Mouse (Mus musculus) ES-E14 (cell line): ENCODE measurements around the gene Arhgef11.

ENCODE experiments used
- CHD2 ChIP-seq: IDR thresholded peaks from 2 replicates; pipeline ENCODE4 v1.6.1; 2014; ENCODE audit warnings: mild to moderate bottlenecking, low read depth, low read length, inconsistent platforms
- MAFK ChIP-seq: IDR thresholded peaks from 2 replicates; pipeline ENCODE4 v1.6.1; 2014; ENCODE audit warnings: mild to moderate bottlenecking, low read depth, low read length, inconsistent platforms; ENCODE audit not compliant: insufficient read depth
- ZC3H11A ChIP-seq: IDR thresholded peaks from 2 replicates; pipeline ENCODE4 v1.6.1; 2012; ENCODE audit warnings: low read depth, mild to moderate bottlenecking, inconsistent platforms, low read length, borderline replicate concordance
- ZNF384 ChIP-seq: IDR thresholded peaks from 2 replicates; pipeline ENCODE4 v1.6.1; 2012; ENCODE audit warnings: low read depth, low read length, inconsistent platforms

DNA sequence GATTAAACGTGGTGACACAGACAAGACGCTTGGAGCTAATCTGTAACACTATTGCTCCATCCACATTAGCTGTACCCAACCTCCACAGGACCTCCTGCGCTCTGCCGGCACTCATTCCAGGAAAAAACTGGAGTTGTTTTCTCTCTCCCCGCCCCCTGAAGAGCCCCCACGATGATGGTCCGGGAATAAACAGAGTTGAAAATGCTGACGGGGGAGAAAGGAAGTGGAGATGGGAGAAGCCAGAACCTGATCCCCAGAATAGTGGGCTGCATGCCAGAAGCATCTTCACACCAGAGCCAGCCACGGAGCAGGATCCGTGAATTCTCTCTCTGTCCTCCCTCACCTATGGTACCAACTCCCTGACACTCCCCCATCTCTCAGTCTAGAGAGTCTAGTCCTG is 147.1 kb downstream of the Arhgef11 start:
- TF ChIP-seq ZC3H11A (no peak), ZNF384 (no peak), CHD2 (no peak), MAFK (no peak)
